Mouse (Mus musculus) subcutaneous adipose tissue, adult 2 months (tissue): ENCODE results near the gene Zkscan6. TPM values are rescaled to one million over a fixed set of nuclear protein-coding genes. Genes with fewer than 3 reads are reported as not detected.

ENCODE experiments used
- polyA plus RNA-seq: library from polyadenylated mRNA; depleted of rRNA; stranded (reverse); fragments of >200 nt; gene quantifications from 2 replicates; pipeline ENCODE4 v1.2.3, GENCODE M21; 2012; ENCODE audit warnings: low replicate concordance; rRNA removed

The Zkscan6 gene
- polyA plus RNA-seq = 3.2 and 5.6 TPM in 2 replicates

GRCm38 (mm10) chr11:65806909-65807504, at the start of gene Zkscan6:
Gene Zkscan6, plus strand, starts transcription at chr11:65807175.

GRCm38 (mm10) chr11:65788154-65788553, 18.8 kb upstream of the Zkscan6 start, which contains the start of gene Map2k4:
Gene Map2k4, minus strand, starts transcription at chr11:65788297.

Other genes starting within 250 kb of the Zkscan6 start
- gene Map2k4, start 18.9 kb upstream of the Zkscan6 start, polyA plus RNA-seq = 21.4 and 24.8 TPM in 2 replicates